Mouse (Mus musculus) spleen, adult 2 months (tissue): ENCODE data around the gene AU022252. TPM values are rescaled to one million over a fixed set of nuclear protein-coding genes. Genes with fewer than 3 reads are reported as not detected.

Source experiments
- DNase-seq, 2 experiments: peaks; one replicate each; pipeline versions ENCODE4 v3.0.0 to v3.0.0-alpha.2; 2012 to 2021; ENCODE audit warnings: low spot score in 2 of 2, low read depth in 1 of 2
- H3K27ac ChIP-seq: fragments of 200-500 bp; 2 replicates; pipeline ENCODE4 v1.5.1; 2012; ENCODE audit warnings: low read length, inconsistent platforms; ENCODE audit not compliant: insufficient read depth
- H3K27me3 ChIP-seq: fragments of 200-500 bp; 2 replicates; pipeline ENCODE4 v1.6.1; 2012; ENCODE audit warnings: mild to moderate bottlenecking, moderate library complexity, low read length, inconsistent platforms; ENCODE audit not compliant: control insufficient read depth, insufficient read depth
- H3K36me3 ChIP-seq: fragments of 200-500 bp; 2 replicates; pipeline ENCODE4 v1.6.1; 2012; ENCODE audit warnings: mild to moderate bottlenecking, low read length, inconsistent platforms; ENCODE audit not compliant: control insufficient read depth, insufficient read depth
- H3K4me1 ChIP-seq: fragments of 200-500 bp; 2 replicates; pipeline ENCODE4 v1.6.1; 2011; ENCODE audit warnings: inconsistent platforms; ENCODE audit not compliant: control insufficient read depth, insufficient read depth, insufficient read length
- H3K4me3 ChIP-seq: fragments of 200-500 bp; 2 replicates; pipeline ENCODE4 v1.5.1; 2011; ENCODE audit warnings: mild to moderate bottlenecking, inconsistent platforms; ENCODE audit not compliant: insufficient read depth, insufficient read length; ENCODE audit errors: extremely low read depth
- CTCF ChIP-seq: fragments of 200-500 bp; IDR thresholded peaks from 2 replicates; pipeline ENCODE4 v1.5.1; 2011; ENCODE audit warnings: mild to moderate bottlenecking, inconsistent platforms; ENCODE audit not compliant: insufficient read depth, insufficient read length, insufficient replicate concordance; ENCODE audit errors: extremely low read depth
- POLR2A ChIP-seq: fragments of 200-500 bp; IDR thresholded peaks from 2 replicates; pipeline ENCODE4 v1.6.1; 2011; ENCODE audit warnings: low read depth, low read length, inconsistent platforms
- WGBS: fragments of 180-500 bp; shearing (Covaris S2); methylation state at CpG from one replicate; pipeline ENCODE4 v1.1.7; 2018; 5-methylcytosine and 5-hydroxymethylcytosine counted together
- polyA plus RNA-seq: library from polyadenylated mRNA; depleted of rRNA; stranded (reverse); fragments of >200 nt; gene quantifications from 2 replicates; pipeline ENCODE4 v1.2.3, GENCODE M21; 2012

Gene AU022252
- polyA plus RNA-seq, 1 experiment = 2.7 TPM

DNA sequence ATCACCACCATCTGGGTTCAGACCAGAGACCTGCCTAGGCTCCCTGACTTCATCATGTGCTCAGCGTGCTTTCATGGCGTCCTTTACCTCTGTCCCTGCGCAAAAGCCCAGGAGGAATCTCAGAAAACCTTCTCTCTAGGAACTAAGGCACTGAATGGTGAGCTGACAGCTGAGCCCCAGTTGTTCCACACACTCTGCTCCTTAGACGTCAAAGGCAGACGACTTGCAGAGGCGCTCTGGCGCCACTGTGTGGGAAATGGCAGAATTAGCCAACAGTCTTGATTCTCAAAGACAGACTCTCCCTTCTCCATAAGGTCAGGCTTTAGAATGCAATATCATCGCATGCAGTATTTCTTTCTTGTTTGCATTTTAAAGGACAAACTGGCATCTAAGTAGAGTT is 27.8 kb downstream of the AU022252 start:
- TF ChIP-seq POLR2A = no peak
- TF ChIP-seq CTCF = peak; percentile 80; the same call in 1 of the 2 replicates
- H3K36me3 ChIP-seq = peaks cover 5% of the 10 kb centered on the region
- H3K4me1 ChIP-seq = no peaks in the 10 kb centered on the region
- no peak overlapping the region for H3K4me3 ChIP-seq
- no peaks in the 10 kb centered on the region for H3K27me3 ChIP-seq
- DNase-seq = peak; percentile 25 to 58
- H3K27ac ChIP-seq = no peak overlapping the region
- 24% methylated on average over 8 of the region's 8 CpGs for WGBS

GRCm38 (mm10) chr4:119198105-119198504 is 34.4 kb downstream of the AU022252 start:
- DNase-seq = no peak
- WGBS = 88% methylated on average over 6 of the region's 6 CpGs
- H3K27ac ChIP-seq = no peak overlapping the region

DNA sequence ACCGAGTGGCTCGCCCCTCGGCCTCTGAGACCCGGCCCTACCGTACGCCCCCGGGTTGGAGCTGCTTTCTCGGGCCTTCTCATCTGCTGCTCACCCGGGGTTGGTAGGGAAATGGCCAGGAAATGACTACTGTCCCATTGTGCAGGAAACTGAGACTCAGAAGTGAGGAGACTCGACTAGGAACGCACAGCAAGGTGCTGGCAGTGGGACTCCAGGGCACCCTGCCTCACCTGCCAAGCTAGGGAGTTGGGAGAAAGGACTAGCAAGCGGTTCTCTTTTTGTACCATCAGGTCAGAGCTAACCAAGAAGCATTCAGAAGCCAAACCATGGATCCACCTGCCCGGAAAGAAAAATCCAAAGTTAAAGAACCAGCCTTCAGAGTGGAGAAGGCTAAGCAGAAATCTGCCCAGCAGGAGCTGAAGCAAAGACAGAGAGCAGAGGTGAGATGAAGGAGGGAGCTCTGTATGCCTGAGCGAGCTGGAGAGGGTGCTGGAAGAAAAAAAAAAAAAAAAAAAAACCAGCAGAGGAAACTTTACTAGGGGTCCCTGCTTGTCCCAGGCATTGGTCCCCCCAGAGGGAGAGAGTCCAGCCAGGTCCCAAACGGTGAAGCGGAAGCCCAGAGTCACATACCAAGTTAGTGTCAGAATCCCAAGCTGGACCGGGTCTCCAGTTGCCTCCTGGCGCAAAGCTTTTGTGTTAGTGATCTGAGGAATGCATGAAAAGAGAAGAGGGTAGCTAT is 36.8 kb downstream of the AU022252 start:
- Histone ChIP-seq H3K36me3 (0 out of 2 replicates have a peak, but pooled peaks cover under 1% of the 10 kb centered on the region), H3K27me3 (no peaks in the 10 kb centered on the region), H3K27ac (peak overlapping the region; percentile 32; the same call in 1 of the 2 replicates), H3K4me3 (peak overlapping the region; percentile 84), H3K4me1 (peaks cover 6% of the 10 kb centered on the region; the same call in 1 of the 2 replicates)
- WGBS = 24% methylated on average over 18 of the region's 18 CpGs
- DNase-seq = peak in 1 of 2 experiments; percentile 18
- TF ChIP-seq CTCF (no peak), POLR2A (no peak)

More at GRCm38 (mm10) chr4:119198105-119198504, 34.4 kb downstream of the AU022252 start:
- Histone ChIP-seq H3K27me3 (no peaks in the 10 kb centered on the region), H3K4me1 (peaks cover 6% of the 10 kb centered on the region; the same call in 1 of the 2 replicates), H3K4me3 (no peak overlapping the region), H3K36me3 (peaks cover 5% of the 10 kb centered on the region)
- no peak for TF ChIP-seq POLR2A
- TF ChIP-seq CTCF = no peak

- Histone ChIP-seq H3K4me1 (peaks cover 6% of the 10 kb centered on the region; the same call in 1 of the 2 replicates), H3K27me3 (no peaks in the 10 kb centered on the region), H3K27ac (peak within 1 kb of the TSS; percentile 32; the same call in 1 of the 2 replicates), H3K4me3 (peak within 1 kb of the TSS; percentile 84), H3K36me3 (no peaks in the 10 kb centered on the region)
- DNase-seq = peak; percentile 70 to 85
- no peak for TF ChIP-seq POLR2A
- TF ChIP-seq CTCF = no peak
- WGBS = under 1% methylated on average over 35 of the region's 47 CpGs
Observed at GRCm38 (mm10) chr4:119194909-119195581, 37.5 kb downstream of the AU022252 start, which contains the start of gene Svbp. Svbp (plus strand) TSS chr4:119195306.

DNA sequence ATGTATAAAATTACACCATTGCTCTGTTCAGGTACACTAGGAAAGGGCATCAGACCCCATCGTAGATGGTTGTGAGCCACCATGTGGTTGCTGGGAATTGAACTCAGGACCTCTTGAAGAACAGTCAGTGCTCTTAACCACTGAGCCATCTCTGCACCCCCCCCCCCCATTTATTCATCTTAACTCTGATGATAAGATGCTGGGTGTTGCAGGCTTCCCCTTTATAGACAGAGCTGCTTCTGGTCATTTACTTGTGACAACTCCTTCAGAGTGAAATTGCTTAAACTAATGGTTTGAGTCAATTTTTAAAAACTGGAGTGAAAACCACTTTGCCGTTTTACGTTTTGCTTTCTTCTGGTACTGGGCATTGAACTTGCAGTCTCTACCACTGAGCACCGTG is 39.8 kb downstream of the AU022252 start:
- no peak overlapping the region for H3K27ac ChIP-seq
- TF ChIP-seq CTCF = no peak
- no peak for TF ChIP-seq POLR2A
- H3K4me3 ChIP-seq = no peak overlapping the region
- WGBS = 92% methylated on average over 4 of the region's 4 CpGs
- H3K4me1 ChIP-seq = peaks cover 6% of the 10 kb centered on the region; the same call in 1 of the 2 replicates
- H3K27me3 ChIP-seq = no peaks in the 10 kb centered on the region
- H3K36me3 ChIP-seq = no peaks in the 10 kb centered on the region
- DNase-seq = no peak

DNA sequence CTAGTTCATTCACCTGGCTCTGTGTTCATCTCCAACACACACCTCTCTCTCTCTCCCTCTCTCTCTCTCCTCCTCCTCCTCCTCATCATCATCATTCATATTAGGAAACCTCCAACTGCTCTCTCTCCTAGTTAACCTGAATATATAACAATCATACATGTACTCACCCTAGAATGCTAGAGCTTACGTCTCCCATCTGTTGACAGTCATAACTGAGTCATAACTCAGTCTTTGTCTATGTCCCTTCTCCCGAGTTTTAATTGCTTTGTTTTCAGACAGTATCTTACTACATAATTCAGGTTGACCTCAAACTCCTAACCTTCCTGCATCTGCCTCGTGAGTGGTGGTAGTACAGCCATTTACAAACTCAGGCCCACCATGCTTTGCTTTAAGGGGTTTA is 41.2 kb downstream of the AU022252 start:
- no peak for TF ChIP-seq CTCF
- TF ChIP-seq POLR2A = no peak
- no peak for DNase-seq
- H3K36me3 ChIP-seq = no peaks in the 10 kb centered on the region
- peaks cover 6% of the 10 kb centered on the region; the same call in 1 of the 2 replicates for H3K4me1 ChIP-seq
- 63% methylated on average over 3 of the region's 3 CpGs for WGBS
- no peak overlapping the region; the same call in 1 of the 2 replicates for H3K27ac ChIP-seq
- H3K4me3 ChIP-seq = no peak overlapping the region
- H3K27me3 ChIP-seq = no peaks in the 10 kb centered on the region

- no peak for DNase-seq
- H3K4me3 ChIP-seq = no peak overlapping the region
- H3K27ac ChIP-seq = no peak overlapping the region; the same call in 1 of the 2 replicates
Observed at GRCm38 (mm10) chr4:119190618-119191017, 41.9 kb downstream of the AU022252 start.

More at GRCm38 (mm10) chr4:119190618-119191017, 41.9 kb downstream of the AU022252 start:
- no peaks in the 10 kb centered on the region for H3K36me3 ChIP-seq
- WGBS = 72% methylated on average over 8 of the region's 8 CpGs
- H3K4me1 ChIP-seq = peaks cover under 1% of the 10 kb centered on the region; the same call in 1 of the 2 replicates
- no peaks in the 10 kb centered on the region for H3K27me3 ChIP-seq
- TF ChIP-seq POLR2A = no peak
- TF ChIP-seq CTCF = no peak
